Mouse (Mus musculus) erythroid progenitor cell, adult 5-6 weeks (primary cell): ENCODE measurements around the gene Sept9. TPM values are rescaled to one million over a fixed set of nuclear protein-coding genes. Genes with fewer than 3 reads are reported as not detected.

ENCODE experiments used
- ATAC-seq: replicated peaks from 2 replicates; pipeline ENCODE4 v1.8.0; 2016; ENCODE audit warnings: moderate number of reproducible peaks, mild to moderate bottlenecking, moderate TSS enrichment, inconsistent platforms; ENCODE audit not compliant: poor library complexity, low FRiP score, severe bottlenecking
- total RNA-seq, 2 experiments: library from RNA; stranded (forward) in 1 of 2; stranded (reverse) in 1 of 2; fragments of 150-400 nt in 1 of 2; fragments of 186-747, 209-891 nt in 1 of 2; gene quantifications; 2 replicates each; pipeline versions ENCODE4 v1.2.3 to v1.2.4; 2015 to 2017; ENCODE audit warnings: low replicate concordance in 2 of 2

The Sept9 gene
- total RNA-seq, 2 experiments from 2014 or later = 15.1 to 16.0 TPM

DNA sequence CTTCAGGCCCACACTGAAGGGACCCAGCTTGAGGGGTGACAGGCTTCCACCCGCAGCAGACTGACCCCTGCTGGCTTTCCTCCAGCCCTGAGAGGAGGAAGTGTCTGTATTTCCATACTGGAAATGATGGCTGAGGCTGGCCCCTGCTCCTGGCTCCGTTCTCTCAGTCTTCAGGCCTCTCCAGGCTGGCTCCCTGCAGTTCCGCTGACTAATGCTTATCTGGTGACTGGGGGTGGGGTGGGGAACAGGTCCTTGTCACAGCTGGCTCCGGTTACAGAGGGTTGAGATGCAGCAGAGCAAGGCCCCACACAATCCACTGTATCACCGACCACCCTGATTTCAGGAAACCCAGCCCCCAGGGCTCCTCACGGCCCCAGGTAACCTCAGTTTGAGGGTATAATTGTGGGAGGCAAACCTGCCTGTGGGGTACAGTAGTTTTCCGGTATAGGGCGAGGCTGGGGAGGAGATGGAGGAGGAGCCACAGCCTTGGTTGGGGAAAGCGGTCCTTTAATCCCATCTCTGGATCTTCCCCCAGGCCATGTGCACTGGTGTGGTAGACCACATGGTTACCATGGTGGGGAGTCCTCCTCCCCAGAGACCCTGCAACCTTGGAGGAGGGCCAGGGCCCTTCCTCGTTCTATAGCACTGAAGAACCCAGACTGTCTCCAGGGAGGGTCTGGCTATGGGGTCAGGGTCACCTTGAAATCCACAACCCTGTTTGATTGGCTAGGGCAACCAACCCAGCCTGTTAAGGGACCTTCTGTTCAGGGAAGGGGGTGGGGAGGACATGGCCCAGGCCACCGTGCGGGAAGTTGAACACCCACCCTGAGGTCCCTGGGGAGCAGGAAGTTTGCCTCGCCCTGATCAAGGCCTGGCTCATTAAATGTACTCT is 108.7 kb downstream of the Sept9 start:
- ATAC-seq = no peak

DNA sequence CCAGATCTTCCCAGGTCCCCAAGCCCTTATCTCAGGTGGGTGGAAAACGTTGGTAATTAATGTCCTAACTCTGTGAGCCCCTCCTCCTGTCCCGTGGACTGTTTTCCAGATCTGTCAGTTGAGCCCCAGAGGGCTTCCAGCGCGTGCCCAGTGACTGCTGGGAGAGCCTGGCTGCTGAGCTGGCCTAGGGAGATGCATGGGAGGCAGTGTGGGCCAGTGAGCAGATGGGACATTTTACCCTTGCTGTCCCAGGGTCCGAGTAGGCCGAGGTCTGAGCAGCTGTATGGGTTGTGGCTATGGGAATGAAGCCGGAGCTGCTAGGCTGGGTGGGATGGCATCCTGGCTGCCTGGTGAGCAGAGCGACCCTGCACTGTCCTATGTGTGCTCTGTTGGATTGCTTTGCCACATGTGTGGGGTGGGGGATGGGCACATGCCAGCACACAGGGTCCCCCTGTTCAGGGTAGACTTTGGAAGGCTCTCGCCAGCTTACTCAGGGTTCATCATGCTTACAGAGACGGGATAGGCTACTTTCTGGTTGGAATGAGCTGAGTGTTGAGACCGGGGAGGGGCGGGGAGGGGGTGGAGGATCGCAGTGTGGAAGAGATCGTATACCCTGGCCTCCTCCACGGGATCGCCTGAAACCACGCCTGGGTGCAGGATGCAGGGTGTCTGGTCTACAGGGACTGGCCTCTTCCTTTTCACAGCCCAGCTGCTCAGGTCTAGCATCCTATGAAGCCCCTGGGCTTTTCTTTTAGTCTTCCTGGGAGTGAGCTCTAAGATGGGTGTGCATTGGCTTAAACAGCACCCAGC is 109.9 kb downstream of the Sept9 start:
- no peak for ATAC-seq

DNA sequence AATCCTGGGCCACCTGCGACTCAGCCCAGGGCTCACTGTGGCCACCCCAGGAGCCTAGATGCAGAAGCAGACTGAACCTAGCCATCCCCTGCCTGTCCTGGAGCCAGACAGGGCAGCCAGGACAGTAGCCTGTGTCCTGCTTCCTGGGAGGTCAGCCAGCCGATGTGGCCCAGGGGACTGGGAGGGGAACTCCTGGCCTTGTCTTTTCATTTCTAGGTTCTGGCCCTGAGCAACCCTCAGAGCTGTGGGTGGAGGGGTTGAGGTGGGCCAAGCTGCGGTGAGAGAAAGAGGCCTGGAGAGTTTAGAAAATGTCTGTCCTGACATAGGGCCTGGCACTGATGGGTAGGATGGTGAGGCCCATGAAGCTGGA is 110.4 kb downstream of the Sept9 start:
- no peak for ATAC-seq

DNA sequence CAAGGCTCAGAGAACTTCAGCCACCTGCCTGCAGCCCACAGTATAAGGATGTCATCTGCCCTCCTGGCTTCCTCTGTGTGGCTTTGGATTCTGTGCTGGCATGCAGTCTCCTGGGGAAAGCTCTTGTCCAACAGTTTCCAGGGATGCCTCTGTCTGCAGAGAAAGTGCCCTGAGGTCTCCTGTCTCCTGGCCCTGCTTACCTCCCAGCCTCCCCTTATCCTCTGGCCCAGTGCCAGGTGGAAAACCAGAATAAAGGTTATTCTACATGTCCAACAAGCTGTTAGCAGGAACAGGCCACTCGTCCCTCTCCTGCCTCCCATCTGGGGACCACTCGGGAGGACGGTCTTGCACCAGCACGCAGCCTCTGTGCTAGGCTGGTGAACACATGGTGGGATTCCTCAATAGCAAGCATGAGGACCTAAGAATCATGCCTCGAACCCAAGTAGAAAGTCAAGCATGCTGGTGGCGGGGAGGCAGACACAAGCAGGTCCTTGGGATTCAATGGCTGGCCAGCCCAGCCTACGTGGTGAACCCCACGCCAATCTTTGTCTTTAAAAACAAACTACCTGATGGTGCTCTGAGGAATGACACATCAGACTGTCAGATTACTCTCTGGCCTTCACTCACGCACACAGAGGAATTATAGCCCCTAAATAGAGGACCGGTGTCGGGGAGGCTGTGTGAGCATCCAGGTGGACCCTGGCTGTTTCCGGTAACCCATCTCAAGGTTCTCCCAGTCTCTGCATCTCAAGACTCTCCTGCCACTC is 111.1 kb downstream of the Sept9 start:
- ATAC-seq = no peak

DNA sequence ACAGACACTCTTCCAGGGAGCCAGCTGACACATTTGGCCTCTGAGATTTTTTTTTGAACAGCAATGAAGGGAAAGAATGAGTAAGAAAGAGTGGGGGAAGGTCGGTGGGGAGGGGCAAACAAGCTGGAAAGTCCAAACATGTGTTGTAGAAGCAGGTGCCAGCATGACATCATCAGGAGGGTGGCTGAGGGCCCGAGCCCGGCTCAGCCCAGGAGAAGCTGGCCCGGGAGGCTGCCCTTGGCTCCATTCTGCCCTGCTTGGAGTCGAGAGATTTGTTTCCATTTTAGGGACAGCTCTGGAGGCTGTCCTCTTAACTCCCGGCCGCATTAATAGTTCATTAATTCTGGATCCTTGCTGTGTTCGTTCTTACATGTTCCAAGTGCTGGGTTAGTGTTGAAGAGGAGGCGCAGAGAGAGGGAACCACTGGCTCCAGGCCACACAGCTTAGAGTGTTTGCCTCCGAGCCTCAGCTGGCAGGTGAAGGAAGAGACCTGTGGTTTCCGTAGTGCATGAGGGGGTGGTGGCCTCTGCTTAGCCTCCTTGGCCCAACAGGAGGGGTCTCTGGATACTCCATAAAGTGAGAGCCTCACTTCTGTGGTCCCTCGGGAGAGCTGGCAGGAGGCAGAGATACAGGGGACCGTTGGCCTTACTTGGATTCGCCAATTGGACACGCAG is 111.8 kb downstream of the Sept9 start:
- ATAC-seq = no peak

DNA sequence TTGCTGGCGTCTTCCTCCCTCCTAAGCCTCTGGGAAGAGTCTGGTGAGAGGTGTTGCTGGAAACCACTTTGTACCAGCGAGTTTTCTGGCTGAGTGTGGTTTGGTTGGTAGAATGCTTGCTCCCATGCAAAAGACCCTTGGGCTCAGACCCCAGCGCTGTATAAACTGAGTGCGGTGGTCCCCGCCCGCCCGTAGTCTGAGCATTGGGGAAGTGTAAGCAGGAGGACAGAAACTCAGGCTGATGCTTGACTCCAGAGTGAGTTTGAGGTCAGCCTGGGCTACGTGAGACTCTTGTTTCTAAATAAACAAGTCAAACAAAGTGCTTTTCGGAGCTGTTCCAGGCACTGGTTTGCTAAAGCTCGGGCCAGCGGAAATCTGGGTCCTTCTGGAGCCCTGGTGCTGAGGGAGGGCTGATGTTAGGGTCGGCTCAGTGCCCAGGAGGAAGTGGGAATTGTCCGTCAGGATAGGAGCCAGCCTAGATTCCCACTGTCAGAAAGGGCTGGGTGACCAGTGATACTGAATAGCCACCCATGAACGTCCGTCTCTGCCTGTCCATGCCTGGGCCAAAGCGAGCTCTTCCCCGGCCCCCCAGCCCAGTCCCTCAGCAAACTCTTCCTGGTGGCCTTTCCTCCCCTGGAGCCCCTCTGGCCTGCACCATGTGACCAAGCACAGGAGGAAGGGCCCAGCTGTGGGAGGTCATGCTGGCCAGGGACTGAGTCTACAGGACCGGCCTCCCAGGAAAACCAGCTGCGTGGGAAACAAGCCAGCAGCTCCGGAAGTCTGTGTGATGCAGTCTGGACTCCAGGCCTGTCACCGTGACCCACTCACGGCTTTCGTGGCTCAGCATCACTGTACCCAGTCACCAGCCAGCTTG is 112.8 kb downstream of the Sept9 start:
- no peak for ATAC-seq

DNA sequence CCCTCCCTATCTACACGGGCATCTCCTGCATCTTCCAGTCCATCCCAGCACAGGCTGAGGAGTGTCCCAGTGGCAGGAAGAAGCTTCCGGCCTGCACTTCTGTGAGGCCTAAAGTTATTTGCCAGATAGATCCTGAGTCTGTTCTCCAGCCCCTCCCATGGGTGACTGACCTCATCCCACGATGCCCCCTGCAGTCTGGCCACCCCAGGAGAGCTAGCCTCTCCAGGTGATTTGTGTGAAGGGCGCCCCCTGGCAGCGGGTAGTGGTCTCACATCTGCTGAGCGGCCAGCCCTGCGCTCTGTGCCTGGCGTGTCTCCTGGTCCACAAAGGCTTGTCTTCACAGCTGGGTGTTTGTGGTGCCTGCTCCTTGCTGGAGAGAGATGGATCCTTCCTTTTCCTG is 113.5 kb downstream of the Sept9 start:
- ATAC-seq = peak; percentile 55; the same call in 1 of the 2 replicates

DNA sequence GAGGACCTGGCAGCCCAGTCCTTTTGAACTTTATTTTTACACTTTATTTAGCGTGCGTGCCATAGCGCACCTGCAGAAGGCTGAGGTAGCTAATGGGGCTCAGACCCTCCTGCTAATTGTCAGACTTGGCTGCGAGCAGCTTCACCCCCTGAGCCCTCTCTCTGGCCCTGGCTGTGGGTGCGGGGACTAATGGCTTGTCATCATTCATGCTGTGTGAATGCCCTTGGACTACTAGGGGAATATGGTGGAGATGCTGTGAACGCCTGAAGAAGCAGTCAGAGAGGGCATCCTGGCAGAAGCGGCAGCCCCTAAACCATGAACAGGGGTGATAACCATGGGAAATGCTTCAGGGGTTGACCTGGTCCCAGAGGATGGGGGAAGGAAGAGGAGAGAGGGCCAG is 114.0 kb downstream of the Sept9 start:
- no peak for ATAC-seq

DNA sequence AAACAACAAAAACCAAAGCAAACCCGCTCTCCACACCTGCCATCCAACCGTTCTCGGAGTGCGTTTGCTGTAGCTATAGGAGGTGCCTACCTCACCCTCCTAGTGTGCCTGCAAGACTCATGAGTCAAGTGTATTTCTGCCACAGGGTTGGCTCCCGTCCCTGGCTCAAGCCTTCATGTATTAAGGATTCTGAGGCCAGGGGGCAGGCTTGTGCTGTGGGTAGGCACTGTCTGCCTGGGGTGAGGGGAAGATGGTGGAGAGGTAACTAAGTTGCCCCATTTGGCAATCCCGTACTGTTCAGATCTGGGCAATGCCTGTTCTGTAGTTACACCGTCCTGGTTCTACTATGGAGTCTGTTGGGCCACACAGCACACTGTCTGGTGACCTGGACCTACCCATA is 114.6 kb downstream of the Sept9 start:
- ATAC-seq = no peak

DNA sequence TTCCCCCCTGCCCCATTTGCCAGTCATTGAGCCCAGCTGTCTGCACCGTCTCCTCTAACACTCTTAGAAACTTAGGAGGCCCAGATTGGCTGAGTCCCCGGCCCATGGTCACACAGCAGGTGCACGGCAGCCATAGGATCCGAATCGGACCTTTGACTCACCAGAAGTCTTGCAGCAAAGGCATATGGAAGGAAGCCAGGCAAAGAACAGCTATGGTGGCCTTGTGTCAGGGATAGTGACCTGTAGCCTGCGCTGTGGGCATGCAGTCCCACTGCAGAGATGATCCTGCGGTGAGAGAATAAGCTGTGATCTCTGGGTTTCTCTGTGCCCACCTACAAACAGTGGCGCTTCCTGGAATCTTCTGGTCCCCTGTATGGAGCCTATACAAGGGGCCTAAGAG is 115.1 kb downstream of the Sept9 start:
- ATAC-seq = no peak

DNA sequence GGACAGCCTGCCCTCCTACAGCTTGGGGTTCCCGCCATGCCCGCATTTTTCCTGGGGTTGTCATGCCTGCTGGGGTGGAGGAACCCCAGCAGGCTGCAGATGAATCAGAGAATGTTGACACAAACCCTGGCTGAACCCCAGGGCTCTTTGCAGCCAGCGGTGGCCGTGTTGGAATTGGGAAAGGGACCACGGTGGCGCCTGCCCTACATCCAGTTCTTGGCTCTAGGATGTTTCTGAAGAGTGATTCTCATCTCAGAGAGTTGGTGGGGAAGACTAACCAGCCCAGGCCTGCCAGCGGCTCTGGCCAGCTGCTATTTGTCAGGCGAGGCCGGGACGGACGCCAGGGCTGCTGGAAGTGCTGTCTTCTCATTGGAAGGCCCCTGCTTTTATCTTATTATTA is 115.8 kb downstream of the Sept9 start:
- no peak for ATAC-seq

DNA sequence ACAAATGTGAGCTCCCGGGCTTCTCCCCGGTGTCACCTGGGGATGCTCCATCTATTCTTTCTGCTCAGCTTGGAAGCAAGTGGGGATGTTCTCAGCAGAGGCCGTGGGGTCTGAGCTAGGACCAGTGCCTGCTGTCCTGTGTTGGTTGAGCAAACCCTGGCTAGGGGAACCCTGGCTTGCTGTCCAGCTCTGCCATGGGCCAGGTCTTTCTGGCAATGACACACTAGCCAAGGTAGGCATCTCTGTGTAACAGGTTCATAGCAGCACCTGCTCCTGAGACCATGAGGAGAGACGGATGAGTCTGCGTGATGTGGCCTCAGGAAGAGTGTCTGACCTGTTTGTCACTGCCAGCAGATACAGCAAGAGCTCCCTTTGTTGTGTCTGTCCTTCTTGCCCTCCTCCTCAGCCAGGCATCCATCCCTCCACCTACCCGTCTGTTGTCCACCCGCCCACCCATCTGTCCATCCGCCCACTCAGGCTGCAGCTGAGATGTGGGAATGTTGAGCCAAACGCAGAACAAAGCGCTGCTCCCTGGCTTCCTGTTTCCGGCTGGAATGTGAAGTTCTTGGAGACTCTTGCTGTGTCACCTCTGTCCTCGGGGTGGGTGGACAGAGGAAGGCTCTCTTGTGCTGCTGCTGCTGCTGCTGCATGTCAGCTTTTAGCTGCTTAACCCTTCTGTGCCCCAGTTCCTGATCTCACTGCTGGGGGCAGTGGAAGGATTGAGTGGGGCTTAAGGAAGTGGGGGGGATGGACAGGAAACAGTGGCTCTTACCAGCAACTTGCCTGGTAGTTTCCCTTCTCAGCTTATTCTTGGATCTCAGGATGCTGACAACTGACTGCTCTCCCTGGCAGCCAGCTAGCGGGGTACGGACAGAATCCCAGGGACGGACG is 117.2 kb downstream of the Sept9 start:
- no peak for ATAC-seq

DNA sequence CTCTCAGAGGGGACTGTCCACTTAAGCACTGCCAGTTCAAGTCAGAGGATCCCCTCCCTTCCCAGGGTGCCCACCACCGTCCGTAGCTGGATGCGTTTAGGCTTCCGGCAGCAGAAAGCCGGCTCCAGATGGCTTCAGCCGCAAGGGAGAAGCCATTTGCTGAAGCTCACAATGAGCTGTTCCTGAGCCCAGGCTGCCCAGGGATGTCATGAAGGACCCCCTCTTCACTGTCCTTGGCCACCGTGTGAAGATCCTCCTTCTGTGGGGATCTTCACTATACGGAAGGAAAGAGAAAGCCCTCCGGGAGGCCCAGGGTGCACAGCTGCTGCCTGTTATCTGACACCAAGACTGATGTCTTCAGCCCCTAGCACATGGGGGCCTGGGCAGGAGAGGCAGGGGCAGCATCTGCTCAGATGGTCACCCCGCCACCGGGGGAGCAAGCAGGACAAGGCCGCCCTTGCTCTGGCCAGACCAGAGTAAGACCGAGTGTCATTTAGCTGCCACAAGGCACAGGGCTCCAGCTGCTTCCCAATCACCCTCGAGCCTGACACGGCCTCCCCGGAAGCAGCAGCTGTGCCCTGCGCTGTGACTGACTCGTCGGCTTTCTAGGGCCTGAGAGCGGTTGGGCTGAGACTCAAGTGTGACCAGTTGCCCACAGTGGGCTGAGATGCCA is 118.1 kb downstream of the Sept9 start:
- no peak for ATAC-seq

DNA sequence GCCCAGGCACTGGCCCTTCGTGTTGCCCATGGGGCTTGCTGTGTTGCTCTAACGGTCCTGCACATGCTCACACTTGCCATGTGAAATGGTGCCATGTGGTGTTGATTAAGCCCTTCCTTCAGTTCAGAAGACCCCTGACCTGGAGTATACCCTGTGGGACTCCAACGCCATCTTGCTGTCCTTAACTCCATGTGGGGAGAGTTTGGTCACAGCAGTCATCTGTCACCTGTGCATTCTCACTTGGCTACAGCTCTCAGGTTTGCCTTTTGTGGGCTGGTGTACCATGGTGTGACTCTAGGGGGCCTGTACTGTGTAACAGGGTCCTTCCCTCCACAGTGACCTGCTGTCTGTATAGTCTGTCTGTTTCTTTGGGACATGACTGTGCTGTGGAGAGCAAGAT is 118.7 kb downstream of the Sept9 start:
- no peak for ATAC-seq

DNA sequence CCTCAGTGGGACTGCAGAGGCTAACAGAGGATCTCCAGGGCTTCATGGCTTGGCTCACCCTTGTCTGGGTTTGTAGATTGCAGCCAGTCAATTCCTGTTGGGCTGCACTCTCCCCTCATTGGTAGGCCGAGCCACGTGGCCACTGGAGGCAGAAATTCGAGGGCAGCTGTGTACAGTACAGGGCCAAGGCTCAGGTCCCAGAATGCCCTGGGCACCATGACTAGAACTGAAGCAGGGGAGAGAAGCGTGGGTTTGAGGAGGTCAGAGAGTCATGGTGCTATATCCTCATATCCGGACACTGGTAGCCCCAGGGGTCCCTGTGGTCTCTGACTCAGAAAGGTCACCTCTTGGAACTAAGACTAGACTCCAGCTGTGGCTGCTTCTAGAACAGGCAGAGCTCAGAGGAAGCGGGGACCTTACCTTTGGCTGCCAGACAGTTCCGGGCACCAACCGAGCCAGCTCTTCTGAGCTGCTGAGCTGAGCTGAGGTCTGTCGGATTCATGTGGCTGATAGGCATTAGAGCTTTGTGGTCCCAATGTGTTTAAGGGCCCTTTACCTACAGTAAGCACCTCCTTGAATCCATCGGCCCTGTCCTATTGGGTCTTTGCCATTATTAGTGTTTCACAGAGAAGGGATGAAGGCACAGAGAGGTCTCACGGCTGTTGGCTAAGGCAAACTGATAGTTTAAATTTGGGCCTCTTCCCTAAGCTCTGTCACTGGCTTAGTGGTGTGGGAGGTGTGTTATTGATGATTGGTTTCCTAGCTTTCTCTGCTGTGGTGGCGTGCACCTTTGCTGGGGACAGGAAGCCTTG is 119.5 kb downstream of the Sept9 start:
- no peak for ATAC-seq

DNA sequence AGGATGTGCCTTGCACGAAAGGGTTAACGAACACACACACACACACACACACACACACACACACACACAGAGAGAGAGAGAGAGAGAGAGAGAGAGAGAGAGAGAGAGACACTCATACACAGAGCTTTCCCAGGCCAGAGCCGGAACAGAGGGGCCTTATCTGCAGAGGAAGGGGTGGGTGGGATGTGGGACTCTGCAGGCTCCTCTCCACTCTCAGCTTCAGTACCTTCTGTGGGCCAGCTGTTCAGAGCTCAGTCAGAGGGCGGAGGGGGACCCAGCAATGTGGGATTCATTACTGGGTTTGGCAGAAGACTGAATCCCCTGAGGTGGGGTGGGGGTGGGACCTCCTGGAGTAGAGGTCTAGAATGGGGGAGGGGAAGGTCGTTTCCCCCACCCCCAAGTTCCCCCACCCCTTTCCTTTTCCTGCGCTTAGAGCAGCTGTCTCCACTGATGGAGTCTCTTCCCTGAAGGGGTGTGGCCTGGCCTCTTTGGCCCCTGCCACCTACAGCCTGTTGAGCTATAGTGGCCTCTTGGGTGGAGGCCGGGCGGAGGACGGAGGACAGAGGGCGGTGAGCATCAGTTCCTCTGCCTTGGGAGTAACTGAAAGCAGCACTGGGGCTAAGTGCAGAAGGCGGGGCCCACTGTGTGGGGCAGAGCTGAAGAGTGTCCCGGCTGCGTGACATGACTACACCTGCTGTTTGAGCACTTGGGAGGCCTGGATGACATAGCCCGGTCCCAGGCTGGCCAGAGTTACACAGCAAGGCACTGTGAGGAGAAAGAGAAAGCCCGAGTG is 120.3 kb downstream of the Sept9 start:
- ATAC-seq = no peak
